Mouse (Mus musculus) fibroblast of lung, adult 2 months (primary cell): ENCODE results near the gene Syce2.
"Not testable (repeated sequence)": the region's sequence is repeated elsewhere in the genome, so short reads cannot be mapped to it uniquely, and the experiment has no call there.

Source experiments
- DNase-seq: peaks from one replicate; pipeline ENCODE4 v3.0.0-alpha.2; 2011; ENCODE audit warnings: low read depth

Syce2 gene

GRCm38 (mm10) chr8:84871376-84872308 lies at the start of gene Syce2:
Syce2 (plus strand) TSS chr8:84872111.
- no peak for DNase-seq

- DNase-seq: no peak
Observed at GRCm38 (mm10) chr8:84822723-84823122, 49.2 kb upstream of the Syce2 start, which contains the start of gene Dand5. Dand5 (minus strand) TSS chr8:84822823.

GRCm38 (mm10) chr8:84823653-84824052 lies 48.3 kb upstream of the Syce2 start:
- peak; percentile 77 for DNase-seq

GRCm38 (mm10) chr8:84825636-84826035 lies 46.3 kb upstream of the Syce2 start:
- no peak for DNase-seq

- DNase-seq: not testable (repeated sequence)
Observed at GRCm38 (mm10) chr8:84826518-84826917, 45.4 kb upstream of the Syce2 start.

- no peak for DNase-seq
Observed at GRCm38 (mm10) chr8:84831490-84831889, 40.4 kb upstream of the Syce2 start, which contains the start of gene Gadd45gip1. Gadd45gip1 (plus strand) TSS chr8:84831522.

GRCm38 (mm10) chr8:84832034-84832717 lies 39.7 kb upstream of the Syce2 start:
- DNase-seq: no peak

- no peak for DNase-seq
Observed at GRCm38 (mm10) chr8:84832759-84833742, 38.9 kb upstream of the Syce2 start.

- DNase-seq: no peak
Observed at GRCm38 (mm10) chr8:84834002-84834865, 37.7 kb upstream of the Syce2 start.

- no peak for DNase-seq
Observed at GRCm38 (mm10) chr8:84834866-84835855, 36.8 kb upstream of the Syce2 start.

GRCm38 (mm10) chr8:84837149-84837911 lies 34.6 kb upstream of the Syce2 start:
- DNase-seq: no peak

GRCm38 (mm10) chr8:84837912-84838470 lies 33.9 kb upstream of the Syce2 start:
- DNase-seq: no peak

GRCm38 (mm10) chr8:84838513-84838912 lies 33.4 kb upstream of the Syce2 start:
- DNase-seq: no peak

GRCm38 (mm10) chr8:84839411-84839810 lies 32.5 kb upstream of the Syce2 start:
- no peak for DNase-seq

- DNase-seq: no peak
Observed at GRCm38 (mm10) chr8:84839875-84840247, 32.0 kb upstream of the Syce2 start.

- DNase-seq: peak; percentile 90
Observed at GRCm38 (mm10) chr8:84840248-84840999, 31.5 kb upstream of the Syce2 start, which contains the start of gene Rad23a. Rad23a (minus strand) TSS chr8:84840665.

- DNase-seq: no peak
Observed at GRCm38 (mm10) chr8:84841514-84841913, 30.4 kb upstream of the Syce2 start.
